Mouse (Mus musculus) kidney, adult 2 months (tissue): ENCODE measurements around the gene Stx4a. TPM values are rescaled to one million over a fixed set of nuclear protein-coding genes. Genes with fewer than 3 reads are reported as not detected.

ENCODE experiments used
- DNase-seq: peaks from one replicate; pipeline ENCODE4 v3.0.0; 2021
- H3K27ac ChIP-seq: fragments of 200-500 bp; 2 replicates; pipeline ENCODE4 v1.5.1; 2012; ENCODE audit warnings: low read depth, low read length, control low read depth, inconsistent platforms; ENCODE audit not compliant: insufficient read depth
- H3K27me3 ChIP-seq: fragments of 200-500 bp; replicated peaks from 2 replicates; pipeline ENCODE4 v1.6.1; 2012; ENCODE audit warnings: mild to moderate bottlenecking, moderate library complexity, low read length, inconsistent platforms; ENCODE audit not compliant: control insufficient read depth, insufficient read depth
- H3K36me3 ChIP-seq: fragments of 200-500 bp; 2 replicates; pipeline ENCODE4 v1.6.1; 2012; ENCODE audit warnings: mild to moderate bottlenecking, moderate library complexity, low read length, inconsistent platforms; ENCODE audit not compliant: control insufficient read depth, insufficient read depth
- H3K4me1 ChIP-seq: fragments of 200-500 bp; 2 replicates; pipeline ENCODE4 v1.6.1; 2011; ENCODE audit warnings: low read length; ENCODE audit not compliant: control insufficient read depth, insufficient read depth
- H3K4me3 ChIP-seq: fragments of 200-500 bp; 2 replicates; pipeline ENCODE4 v1.5.1; 2011; ENCODE audit warnings: mild to moderate bottlenecking, low read depth, low read length, control low read depth; ENCODE audit not compliant: insufficient read depth
- CTCF ChIP-seq: fragments of 200-500 bp; conservative IDR thresholded peaks from 2 replicates; pipeline ENCODE4 v1.5.1; 2011; ENCODE audit warnings: low read depth, mild to moderate bottlenecking, control low read depth, low read length, moderate library complexity, mixed read lengths; ENCODE audit not compliant: insufficient read depth, insufficient read length
- POLR2A ChIP-seq: fragments of 200-500 bp; IDR thresholded peaks from one replicate; pipeline ENCODE4 v1.6.1; 2011; ENCODE audit warnings: low read depth, low read length, control low read depth
- WGBS: fragments of 180-500 bp; shearing (Covaris S2); methylation state at CpG from one replicate; pipeline ENCODE4 v1.1.7; 2018; 5-methylcytosine and 5-hydroxymethylcytosine counted together
- polyA plus RNA-seq: library from polyadenylated mRNA; depleted of rRNA; stranded (reverse); fragments of >200 nt; gene quantifications from 2 replicates; pipeline ENCODE4 v1.2.3, GENCODE M21; 2012; rRNA removed

Stx4a gene
- polyA plus RNA-seq, 1 experiment, result 66.5 TPM

- DNase-seq, result no peak
- WGBS, result 36% methylated on average over 10 of the region's 10 CpGs
- H3K27me3 ChIP-seq, result no peaks in the 10 kb centered on the region
- H3K4me3 ChIP-seq, result no peak overlapping the region
- no peaks in the 10 kb centered on the region; the same call in 1 of the 2 replicates for H3K4me1 ChIP-seq
- H3K27ac ChIP-seq, result no peak overlapping the region
- no peaks in the 10 kb centered on the region for H3K36me3 ChIP-seq
- no peak for TF ChIP-seq CTCF
- TF ChIP-seq POLR2A, result no peak
Observed at GRCm38 (mm10) chr7:127898179-127898956, 74.3 kb downstream of the Stx4a start.

Other genes starting within 250 kb of the Stx4a start
- gene Ccdc189, start 235.7 kb upstream of the Stx4a start, polyA plus RNA-seq, result 17.1 and 18.6 TPM in 2 replicates
- 24.7 and 25.7 TPM in 2 replicates for gene Rnf40, start 235.5 kb upstream of the Stx4a start, polyA plus RNA-seq
- gene Zfp629, start 208.5 kb upstream of the Stx4a start, polyA plus RNA-seq, result 12.3 and 16.9 TPM in 2 replicates
- 24.5 and 25.9 TPM in 2 replicates for gene Bcl7c, start 115.4 kb upstream of the Stx4a start, polyA plus RNA-seq
- gene Ctf1, start 111.6 kb upstream of the Stx4a start, polyA plus RNA-seq, result 19.4 and 20.6 TPM in 2 replicates
- not detected in 2 replicates for gene Ctf2, start 92.1 kb upstream of the Stx4a start, polyA plus RNA-seq
- gene Fbxl19, start 79.8 kb upstream of the Stx4a start, polyA plus RNA-seq, result 14.6 and 20.8 TPM in 2 replicates
- gene Orai3, start 54.5 kb upstream of the Stx4a start, polyA plus RNA-seq, result 28.2 and 34.6 TPM in 2 replicates
- 8.8 and 10.9 TPM in 2 replicates for gene Setd1a, start 47.6 kb upstream of the Stx4a start, polyA plus RNA-seq
- gene Gm49388, start 38.7 kb upstream of the Stx4a start, polyA plus RNA-seq, result not detected in 2 replicates
- gene Hsd3b7, start 23.7 kb upstream of the Stx4a start, polyA plus RNA-seq, result 45.0 and 49.3 TPM in 2 replicates
- gene Stx1b, start 255 bp downstream of the Stx4a start, polyA plus RNA-seq, result 2.3 and 2.4 TPM in 2 replicates
- 11.9 and 14.3 TPM in 2 replicates for gene Zfp646, start 51.9 kb downstream of the Stx4a start, polyA plus RNA-seq
- gene Zfp668, start 52.5 kb downstream of the Stx4a start, polyA plus RNA-seq, result 4.2 and 4.3 TPM in 2 replicates
- 5.1 and 7.5 TPM in 2 replicates for gene Prss53, start 66.7 kb downstream of the Stx4a start, polyA plus RNA-seq
- not detected in 2 replicates for gene Gm21974, start 71.2 kb downstream of the Stx4a start, polyA plus RNA-seq
- 289 and 293 TPM in 2 replicates for gene Vkorc1, start 71.3 kb downstream of the Stx4a start, polyA plus RNA-seq
- 148 and 163 TPM in 2 replicates for gene Bckdk, start 79.8 kb downstream of the Stx4a start, polyA plus RNA-seq
- gene Kat8, start 88.2 kb downstream of the Stx4a start, polyA plus RNA-seq, result 11.8 and 12.2 TPM in 2 replicates
- gene Prss8, start 105.8 kb downstream of the Stx4a start, polyA plus RNA-seq, result 745 and 858 TPM in 2 replicates
- 21.9 and 28.4 TPM in 2 replicates for gene Prss36, start 122.4 kb downstream of the Stx4a start, polyA plus RNA-seq
- gene Fus, start 143.2 kb downstream of the Stx4a start, polyA plus RNA-seq, result 183 and 196 TPM in 2 replicates
- 52.8 and 60.0 TPM in 2 replicates for gene Pycard, start 169.6 kb downstream of the Stx4a start, polyA plus RNA-seq
- gene Trim72, start 179.7 kb downstream of the Stx4a start, polyA plus RNA-seq, result 0.29 and 2.8 TPM in 2 replicates
- gene Itgam, start 238.3 kb downstream of the Stx4a start, polyA plus RNA-seq, result 2.4 and 7.0 TPM in 2 replicates
- gene Gm49368, start 238.4 kb downstream of the Stx4a start, polyA plus RNA-seq, result not detected in 2 replicates